In the genomic region with DNA sequence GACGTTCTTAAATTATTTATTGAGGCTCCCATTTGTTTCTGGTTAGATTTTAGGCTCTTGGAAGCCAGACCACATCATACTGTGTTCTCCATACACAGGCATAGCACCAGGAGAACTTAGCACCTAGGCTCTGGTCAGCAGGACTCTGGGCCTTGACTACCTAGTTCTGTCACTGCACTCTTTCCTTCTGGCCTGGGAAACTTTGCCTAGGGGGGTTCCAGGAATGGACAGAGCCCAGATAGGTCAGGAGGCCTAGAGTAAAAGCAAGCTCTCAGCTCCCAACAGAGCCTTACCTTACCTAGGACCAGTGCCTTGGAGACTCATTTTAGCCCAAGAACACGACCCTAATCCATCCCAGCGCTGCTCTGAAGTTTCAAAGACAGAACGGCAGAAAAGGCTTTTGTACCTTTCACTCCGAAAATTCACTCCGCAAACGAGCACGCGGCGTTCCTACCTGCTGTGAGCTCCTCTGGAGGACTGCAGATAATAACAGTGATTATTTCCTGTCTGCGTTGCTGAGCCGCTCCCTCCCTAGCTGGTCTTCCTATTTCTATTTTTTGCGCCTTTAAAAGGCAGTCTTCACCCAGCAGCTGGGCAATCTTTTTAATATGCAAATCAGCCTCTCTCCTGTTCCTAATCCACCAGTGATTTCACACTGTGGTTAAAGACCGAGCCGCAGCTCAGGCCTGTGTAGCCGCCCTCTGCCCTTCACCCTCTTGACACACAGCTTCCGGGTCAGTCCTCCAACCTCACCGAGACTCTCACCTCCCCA, we compare ENCODE assay signal across 10 mouse cellular contexts. TPM values are rescaled to one million over a fixed set of nuclear protein-coding genes. Genes with fewer than 3 reads are reported as not detected.
DNase-seq lines count a peak whose midpoint lies in the region; ATAC-seq and TF ChIP-seq lines count a peak whose summit lies in the region.
"Had no signal": no experiment of that assay in that cellular context is flagged by ENCODE, and none has a peak within 500 bp of the region (broad histone marks: within the 10 kb centered on the region; RNA-seq: fewer than 3 reads in every experiment).

No protein-coding gene starts in this region.

- peaks cover 32% of the 10 kb centered on the region for H3K4me1 ChIP-seq in heart, embryonic 15.5 days (replicated peaks)
- H3K4me1 ChIP-seq in hindbrain, embryonic 13.5 days (replicated peaks) = peaks cover 26% of the 10 kb centered on the region
- peaks cover 8% of the 10 kb centered on the region; the same call in 1 of the 2 replicates for H3K4me1 ChIP-seq in midbrain, postnatal 0 days (ENCODE audit: insufficient read depth, low read length)
- 0 out of 2 replicates have a peak, but pooled peaks cover 2% of the 10 kb centered on the region for H3K4me1 ChIP-seq in thymus, adult 2 months (replicated peaks; ENCODE audit: control insufficient read depth, insufficient read depth, low read length)

- DNase-seq in heart, adult 8-10 months (ENCODE audit: low spot score) = no peak
- peak; percentile 65 for DNase-seq in ZHBTc4 (ENCODE audit: low read depth, low spot score)
- DNase-seq in midbrain, postnatal 0 days (ENCODE audit: low spot score) = no peak
- no peak for DNase-seq in adrenal gland, postnatal 14 days
- no peak for DNase-seq in thymus, adult 2 months
- no peak for DNase-seq in right cerebral cortex, postnatal 14 days
- DNase-seq: layer of hippocampus, postnatal 36 days had no signal

- ATAC-seq in heart, embryonic 15.5 days (replicated peaks; ENCODE audit: insufficient number of reproducible peaks, insufficient read depth, low FRiP score, low read depth) = no peak
- ATAC-seq in hindbrain, embryonic 13.5 days (ENCODE audit: low FRiP score) = 0 out of 2 replicates have a peak, but pooled peaks have one; percentile 33
- no peak for ATAC-seq in midbrain, postnatal 0 days (ENCODE audit: low FRiP score)

- H3K4me2 ChIP-seq in heart, embryonic 15.5 days = peak overlapping the region; percentile 23; the same call in 1 of the 2 replicates
- H3K4me2 ChIP-seq in hindbrain, embryonic 13.5 days = peak overlapping the region; percentile 34
- H3K4me2 ChIP-seq in midbrain, postnatal 0 days (ENCODE audit: low read depth, low read length, poor library complexity, severe bottlenecking) = peak overlapping the region; percentile 25
- H3K4me2 ChIP-seq: embryonic facial prominence, embryonic 15.5 days had no signal

- no peak for TF ChIP-seq POLR2A in thymus, adult 2 months (IDR thresholded peaks at IDR 0.05; ENCODE audit: control insufficient read depth, extremely low read depth, insufficient read depth, low read length, poor library complexity)

- 27% methylated on average over 18 of the region's 18 CpGs for WGBS in heart, embryonic 15.5 days
- WGBS in hindbrain, embryonic 13.5 days = 6% methylated on average over 18 of the region's 18 CpGs
- WGBS in midbrain, postnatal 0 days = 5% methylated on average over 18 of the region's 18 CpGs
- 31% methylated on average over 18 of the region's 18 CpGs for WGBS in thymus, adult 2 months

- peaks cover 6% of the 10 kb centered on the region; the same call in 1 of the 2 replicates for H3K27me3 ChIP-seq in heart, embryonic 15.5 days
- peaks cover 7% of the 10 kb centered on the region; the same call in 1 of the 2 replicates for H3K27me3 ChIP-seq in hindbrain, embryonic 13.5 days
- H3K27me3 ChIP-seq in midbrain, postnatal 0 days (ENCODE audit: insufficient read depth, low read length) = no peaks in the 10 kb centered on the region
- H3K27me3 ChIP-seq in thymus, adult 2 months (ENCODE audit: control insufficient read depth, insufficient read depth, low read length) = no peaks in the 10 kb centered on the region
- H3K27me3 ChIP-seq: embryonic facial prominence, embryonic 15.5 days had no signal

- peak overlapping the region; percentile 30; the same call in 1 of the 2 replicates for H3K27ac ChIP-seq in heart, embryonic 15.5 days
- H3K27ac ChIP-seq in hindbrain, embryonic 13.5 days = peak overlapping the region; percentile 42; the same call in 1 of the 2 replicates
- no peak overlapping the region for H3K27ac ChIP-seq in midbrain, postnatal 0 days (ENCODE audit: low read depth, low read length)
- H3K27ac ChIP-seq in thymus, adult 2 months (ENCODE audit: control insufficient read depth, insufficient read depth, low read length) = no peak overlapping the region
- H3K27ac ChIP-seq: embryonic facial prominence, embryonic 15.5 days had no signal

- no peak overlapping the region for H3K9ac ChIP-seq in heart, embryonic 15.5 days
- H3K9ac ChIP-seq in hindbrain, embryonic 13.5 days = peak overlapping the region; percentile 43; the same call in 1 of the 2 replicates
- no peak overlapping the region for H3K9ac ChIP-seq in midbrain, postnatal 0 days (replicated peaks; ENCODE audit: low read length, poor library complexity, severe bottlenecking)
- H3K9ac ChIP-seq: embryonic facial prominence, embryonic 15.5 days had no signal

- H3K4me3 ChIP-seq in heart, embryonic 15.5 days = no peak overlapping the region
- no peak overlapping the region; the same call in 1 of the 2 replicates for H3K4me3 ChIP-seq in hindbrain, embryonic 13.5 days
- peak overlapping the region; percentile 5; the same call in 1 of the 2 replicates for H3K4me3 ChIP-seq in midbrain, postnatal 0 days (ENCODE audit: low read depth, low read length)
- no peak overlapping the region for H3K4me3 ChIP-seq in thymus, adult 2 months (ENCODE audit: control insufficient read depth, insufficient read depth, low read length)
- H3K4me3 ChIP-seq: embryonic facial prominence, embryonic 15.5 days had no signal

- no peaks in the 10 kb centered on the region for H3K9me3 ChIP-seq in heart, embryonic 15.5 days (replicated peaks)
- H3K9me3 ChIP-seq in hindbrain, embryonic 13.5 days = no peaks in the 10 kb centered on the region
- no peaks in the 10 kb centered on the region for H3K9me3 ChIP-seq in midbrain, postnatal 0 days (ENCODE audit: low read length)
- H3K9me3 ChIP-seq: embryonic facial prominence, embryonic 15.5 days had no signal

- H3K36me3 ChIP-seq in heart, embryonic 15.5 days = no peaks in the 10 kb centered on the region
- no peaks in the 10 kb centered on the region for H3K36me3 ChIP-seq in hindbrain, embryonic 13.5 days
- H3K36me3 ChIP-seq in midbrain, postnatal 0 days (ENCODE audit: insufficient read depth, low read length) = no peaks in the 10 kb centered on the region
- no peaks in the 10 kb centered on the region for H3K36me3 ChIP-seq in thymus, adult 2 months (ENCODE audit: control insufficient read depth, insufficient read depth, low read length)
- H3K36me3 ChIP-seq: embryonic facial prominence, embryonic 15.5 days had no signal

- no peak for TF ChIP-seq CTCF in midbrain, postnatal 0 days (IDR thresholded peaks at IDR 0.05)
- TF ChIP-seq CTCF in thymus, adult 2 months (IDR thresholded peaks at IDR 0.05; ENCODE audit: borderline replicate concordance, control insufficient read depth, extremely low read depth, insufficient read depth, low read length, poor library complexity) = no peak

RNA-seq across cellular contexts. Expression of a gene that starts 52.0 kb away (rescaled TPM):
- 26.9 and 32.1 TPM in 2 replicates for polyA plus RNA-seq in heart, embryonic 15.5 days (2015; fragmentation: Nextera tagmentation; extraction: Ambion mirVana)
- 10 to 100 TPM in 3 of 4 experiments, 1 to 10 TPM in 1; 9.4 to 14.1 (median 11.6) TPM for total RNA-seq in heart, adult 8-10 months (2022)
- polyA plus RNA-seq in hindbrain, embryonic 13.5 days (2015; fragmentation: Nextera tagmentation; extraction: Ambion mirVana) = 73.9 and 74.8 TPM in 2 replicates
- 54.2 and 59.8 TPM in 2 replicates for total RNA-seq in midbrain, postnatal 0 days (2014; rRNA removed)
- 97.7 and 101 TPM in 2 replicates for polyA plus RNA-seq in midbrain, postnatal 0 days (2015; fragmentation: Nextera tagmentation; extraction: Ambion mirVana)
- total RNA-seq in adrenal gland, postnatal 14 days (2021) = 18.9 and 20.0 TPM in 2 replicates
- 4.4 and 5.1 TPM in 2 replicates for polyA plus RNA-seq in thymus, adult 2 months (2012; rRNA removed)

Comparison
In these comparisons a context has a peak if more than half of its experiments do, and no peak if none do; other contexts are left out.
1. H3K27ac ChIP-seq: peak in heart, embryonic 15.5 days (single experiment) and hindbrain, embryonic 13.5 days (single experiment); none in midbrain, postnatal 0 days (single experiment) and thymus, adult 2 months (single experiment).
2. Peak in every context shown above with its lines, with median percentiles within 50 percentile points of each other: H3K4me2 ChIP-seq.